Mouse (Mus musculus) E14TG2a.4 (cell line): Measurements from ENCODE around the gene Nfib.

Experiments used
- CTCF ChIP-seq: conservative IDR thresholded peaks from 2 replicates; pipeline ENCODE4 v1.5.1; 2014; ENCODE audit warnings: low read length
- NANOG ChIP-seq: IDR thresholded peaks from 2 replicates; pipeline ENCODE4 v1.6.1; 2014; ENCODE audit warnings: borderline replicate concordance, low read length, mixed read lengths
- POU5F1 ChIP-seq: IDR thresholded peaks from 2 replicates; pipeline ENCODE4 v1.6.1; 2014; ENCODE audit warnings: low read length, borderline replicate concordance

- TF ChIP-seq CTCF (no peak), POU5F1 (no peak), NANOG (no peak)
These were observed 1.3 kb downstream of the Nfib start for GRCm38 (mm10) chr4:82704079-82704830.
